Mouse (Mus musculus) CD4-positive, CD25-positive, alpha-beta regulatory T cell, adult 2 months (primary cell): ENCODE data around the gene Snap91.

Source experiments
- DNase-seq: peaks from one replicate; pipeline ENCODE4 v3.0.0-alpha.2; 2012; ENCODE audit warnings: low read depth, low spot score

The Snap91 gene

GRCm38 (mm10) chr9:86880113-86880972 lies at the start of gene Snap91:
Gene Snap91 (minus strand): TSS chr9:86880654.
- DNase-seq = no peak

GRCm38 (mm10) chr9:86926519-86926918 lies 46.1 kb upstream of the Snap91 start:
- DNase-seq = no peak

DNA sequence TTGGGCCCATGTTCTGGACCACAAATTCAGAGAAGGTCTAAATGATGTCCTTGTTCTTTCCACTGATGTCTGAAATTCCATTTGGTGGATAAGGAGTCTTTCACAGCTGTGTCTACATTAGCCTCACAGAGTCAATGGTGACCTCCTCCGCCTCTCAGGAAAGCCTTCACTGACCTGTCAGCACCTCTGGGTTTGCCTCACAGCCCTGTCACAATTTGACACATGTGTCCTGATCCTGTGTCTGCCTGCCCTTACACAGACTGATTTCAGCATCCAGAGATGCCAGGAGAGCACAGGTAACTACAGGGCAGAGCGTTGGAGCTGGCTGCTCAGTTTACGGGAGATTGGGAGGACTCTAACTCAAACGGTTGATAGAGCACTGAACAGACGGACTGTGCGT lies 45.2 kb upstream of the Snap91 start:
- DNase-seq = no peak

DNA sequence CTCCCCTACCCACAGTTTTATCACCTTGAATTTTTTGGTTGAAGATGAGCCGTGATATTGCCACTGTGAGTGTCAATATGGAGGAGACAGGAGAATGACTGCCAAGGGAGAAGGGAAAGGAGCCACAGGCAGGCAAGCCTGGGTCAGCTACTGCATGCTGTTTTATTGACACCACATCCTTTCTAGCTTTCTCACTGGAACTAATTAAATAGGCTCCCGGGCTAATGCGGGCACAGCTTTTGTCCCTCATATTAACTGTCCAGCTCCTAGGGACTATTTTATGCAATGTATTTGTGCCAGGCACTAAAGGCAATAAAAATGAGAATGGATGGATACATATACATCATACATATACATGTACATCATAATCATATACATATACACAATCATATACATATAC lies 42.0 kb upstream of the Snap91 start:
- no peak for DNase-seq

- DNase-seq = no peak
Measured at GRCm38 (mm10) chr9:86916543-86916942, 36.1 kb upstream of the Snap91 start.

- DNase-seq = no peak
Measured at GRCm38 (mm10) chr9:86899502-86900199, 19.2 kb upstream of the Snap91 start.

DNA sequence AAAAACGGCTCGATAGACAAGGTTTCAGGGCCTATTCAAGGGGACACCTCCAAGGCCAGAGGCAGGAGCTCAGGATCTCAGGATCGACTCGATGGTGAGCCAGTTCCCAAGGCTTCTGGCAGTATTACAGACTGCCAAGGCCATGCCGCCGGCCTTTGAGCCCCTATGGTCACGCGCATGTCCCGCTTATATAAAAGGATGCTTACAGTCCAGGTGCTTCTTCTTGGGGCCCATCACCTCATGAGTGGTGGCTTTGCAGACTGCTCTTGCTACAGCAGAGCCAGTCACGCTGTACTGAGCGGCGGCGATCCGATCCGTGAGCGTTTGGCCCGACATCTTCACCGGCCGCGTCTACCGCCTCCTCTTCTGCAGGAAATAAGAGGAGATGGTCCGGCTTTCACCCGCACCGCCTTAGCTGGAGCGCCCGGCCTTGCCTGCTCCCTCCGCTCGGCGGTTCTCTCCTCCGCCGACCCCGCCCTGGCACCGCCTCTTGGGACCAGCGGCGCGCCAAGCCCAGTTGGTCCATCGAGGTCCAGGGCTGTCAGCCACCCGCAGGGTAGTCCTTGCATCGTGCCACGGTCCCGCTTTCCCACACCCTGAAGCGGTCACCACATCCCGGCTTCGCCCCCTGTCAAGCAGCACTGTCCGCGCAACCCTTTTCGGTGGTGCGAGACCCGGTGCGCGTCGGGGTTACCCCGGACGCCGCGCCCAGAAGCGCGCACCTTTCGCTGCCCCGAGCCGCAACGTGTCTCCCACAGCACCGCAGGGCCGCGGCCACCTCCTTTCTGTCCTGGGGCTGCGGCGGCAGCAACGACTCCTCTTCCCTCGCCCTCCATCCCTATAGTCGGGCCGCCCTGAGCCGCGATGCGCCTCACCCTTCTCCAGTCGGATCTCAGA lies 990 bp downstream of the Snap91 start:
- DNase-seq = no peak

DNA sequence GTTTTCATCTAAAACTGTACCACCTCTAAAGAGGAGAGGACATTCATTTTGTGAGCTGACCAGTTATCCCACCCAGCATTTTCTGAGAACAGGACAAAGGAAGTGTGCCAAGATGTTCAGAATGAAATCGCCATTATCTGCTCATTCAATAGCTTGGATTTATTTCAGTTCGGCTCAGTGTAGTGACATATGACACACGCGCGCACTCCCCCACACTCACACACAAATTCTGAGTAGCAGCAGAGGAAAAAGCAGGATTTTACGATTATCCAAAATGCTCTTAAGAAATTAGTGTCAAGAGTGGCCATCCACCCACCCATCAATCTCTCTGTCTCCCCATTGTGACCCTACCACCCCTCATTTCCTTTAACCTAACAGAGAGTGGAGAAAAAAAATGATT lies 1.7 kb downstream of the Snap91 start:
- no peak for DNase-seq

- no peak for DNase-seq
Measured at GRCm38 (mm10) chr9:86873681-86874080, 6.8 kb downstream of the Snap91 start.

DNA sequence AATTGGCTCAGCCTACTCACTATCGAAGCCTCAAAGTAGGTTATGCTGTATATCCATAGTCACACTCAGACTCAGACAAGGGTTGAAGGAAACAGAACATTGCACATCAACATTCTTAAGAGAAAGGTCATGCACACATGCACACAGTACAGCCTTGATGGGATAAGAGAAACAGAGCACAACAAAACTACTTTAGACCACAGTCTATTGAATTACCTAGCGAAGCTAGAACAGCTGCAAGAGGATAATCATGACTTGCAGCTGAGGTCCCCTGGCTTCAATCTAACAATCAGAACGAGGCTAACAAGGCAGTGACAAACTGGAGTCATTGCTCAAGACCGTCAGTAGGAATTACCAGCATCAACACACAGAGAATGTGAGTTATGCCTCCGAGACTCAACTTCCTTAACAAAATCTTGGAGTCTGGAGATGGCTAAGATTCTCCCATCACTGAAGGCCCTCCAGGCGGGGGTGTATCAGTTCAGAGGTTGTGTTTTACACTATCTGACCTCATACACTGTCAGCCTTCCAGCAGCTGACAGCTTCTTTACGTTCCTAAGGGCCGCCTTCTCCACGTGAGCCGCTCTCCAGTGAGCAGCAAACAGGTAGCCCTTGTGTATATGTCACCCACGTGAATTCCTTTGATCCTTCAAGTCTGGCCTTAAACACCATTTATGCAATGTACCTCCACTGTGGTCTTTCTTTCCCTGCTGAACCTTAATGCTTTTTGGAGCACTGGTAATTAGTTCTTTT lies 10.7 kb downstream of the Snap91 start:
- no peak for DNase-seq

GRCm38 (mm10) chr9:86858101-86858500 lies 22.4 kb downstream of the Snap91 start:
- DNase-seq = no peak

DNA sequence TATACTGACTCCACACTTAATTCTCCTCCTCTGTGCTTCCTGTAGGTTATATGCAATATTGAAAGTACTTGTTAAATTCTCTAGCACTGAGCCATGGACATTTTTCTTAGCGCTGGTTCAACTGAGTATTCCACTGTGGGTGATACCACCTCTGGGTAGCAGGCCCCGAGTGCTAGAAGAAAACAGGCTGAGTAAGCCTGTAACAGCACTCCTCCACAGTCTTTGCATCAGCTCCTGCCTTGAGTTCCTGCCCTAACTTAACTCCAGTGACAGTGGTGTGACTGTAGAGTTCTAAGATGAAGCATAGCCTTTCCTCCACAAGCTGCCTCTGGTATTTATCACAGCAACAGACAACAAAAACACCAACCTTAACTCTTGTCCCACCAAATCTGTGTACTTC lies 22.8 kb downstream of the Snap91 start:
- no peak for DNase-seq

DNA sequence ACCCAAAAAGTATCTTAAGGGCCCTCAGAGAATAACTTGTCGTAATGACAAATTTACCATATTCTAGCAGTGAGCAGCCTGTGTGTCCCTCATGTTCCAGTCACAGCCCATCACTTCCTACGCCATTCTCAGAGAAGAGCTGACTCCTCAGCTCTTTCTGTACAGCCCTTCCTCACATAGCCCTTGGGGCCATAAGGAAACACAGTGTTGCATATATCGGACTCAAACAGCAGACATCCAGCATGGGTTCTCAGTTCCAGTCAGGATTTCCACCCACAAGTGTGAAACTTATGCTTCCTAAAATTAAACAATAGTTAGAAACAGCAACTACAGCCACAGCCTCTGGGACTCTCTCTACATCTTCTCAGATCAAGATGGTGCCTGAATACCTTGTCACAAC lies 27.6 kb downstream of the Snap91 start:
- DNase-seq = no peak

DNA sequence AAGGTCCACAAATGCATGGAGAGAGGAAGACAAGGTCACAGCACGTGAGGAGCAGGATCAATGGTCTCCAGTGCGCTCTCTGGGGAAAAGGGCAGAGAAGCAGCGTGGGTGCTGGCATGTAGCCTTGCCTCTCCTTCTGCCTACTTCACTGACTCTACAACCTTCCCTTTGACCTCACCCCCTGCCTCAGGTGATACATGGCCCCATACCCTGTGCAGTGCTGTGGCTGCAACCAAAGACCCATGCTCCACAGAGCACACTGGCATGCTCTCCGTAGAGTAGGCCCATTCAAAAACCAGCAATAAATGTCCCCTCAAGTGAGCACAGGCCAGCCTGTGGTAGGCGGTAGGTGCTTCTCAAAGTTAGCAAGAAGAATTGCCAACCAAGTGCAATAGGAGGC lies 28.8 kb downstream of the Snap91 start:
- no peak for DNase-seq

DNA sequence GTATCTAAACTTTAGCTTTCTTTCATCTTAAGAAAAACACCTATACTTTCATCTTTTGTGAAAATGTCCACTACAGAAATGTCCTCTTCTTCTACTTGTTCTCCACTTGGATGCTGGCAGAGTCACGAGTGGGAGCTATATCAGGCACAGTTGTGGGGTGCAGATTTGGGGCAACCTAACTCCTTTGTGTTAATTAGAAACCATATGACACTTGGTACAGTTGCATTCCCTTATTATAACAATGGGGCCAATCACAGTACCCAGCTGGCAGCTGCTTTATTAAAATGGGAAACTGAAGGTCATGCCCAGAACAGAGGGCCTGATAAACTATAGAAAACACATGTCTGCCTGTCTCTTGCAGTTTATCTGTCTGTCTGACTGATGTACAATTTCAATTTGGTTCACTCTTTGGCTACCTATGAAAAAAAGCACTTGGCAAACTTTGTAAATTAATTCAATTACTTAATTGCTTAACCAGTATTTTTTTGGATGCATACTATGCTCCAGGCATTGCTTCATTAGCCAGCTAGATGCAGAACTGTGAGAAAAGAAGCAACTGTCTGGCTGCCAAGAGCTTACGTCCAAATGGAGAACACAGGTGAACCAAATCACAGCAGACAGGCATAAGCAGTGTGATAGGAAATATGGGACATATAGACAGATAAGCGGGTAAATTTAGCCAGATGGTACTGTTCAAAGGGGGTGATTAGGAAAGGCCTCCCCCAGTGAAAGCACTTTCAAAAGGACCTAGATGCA lies 29.8 kb downstream of the Snap91 start:
- no peak for DNase-seq

- no peak for DNase-seq
Measured at GRCm38 (mm10) chr9:86843747-86844353, 36.6 kb downstream of the Snap91 start.

DNA sequence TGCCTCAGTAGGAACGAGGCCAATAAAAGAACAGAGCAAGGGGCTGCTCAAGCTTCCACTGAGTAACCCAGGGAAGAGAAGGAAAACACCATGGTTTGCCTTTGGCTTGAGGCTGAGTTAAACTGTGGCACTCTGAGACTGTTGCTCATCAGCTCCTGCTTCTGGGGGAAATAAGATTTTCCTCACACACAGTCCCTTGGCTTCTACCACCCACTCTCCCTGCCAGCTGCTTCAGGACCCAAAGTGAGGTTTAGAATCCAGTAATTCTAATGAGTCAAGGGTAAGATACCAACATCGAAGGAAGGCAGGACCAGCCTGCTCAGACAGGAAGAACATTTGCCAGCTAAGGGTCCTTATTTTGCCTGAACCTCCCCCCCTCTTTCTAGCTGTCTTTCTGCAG lies 50.7 kb downstream of the Snap91 start:
- DNase-seq = no peak

GRCm38 (mm10) chr9:86829034-86829433 lies 51.4 kb downstream of the Snap91 start:
- DNase-seq = no peak

DNA sequence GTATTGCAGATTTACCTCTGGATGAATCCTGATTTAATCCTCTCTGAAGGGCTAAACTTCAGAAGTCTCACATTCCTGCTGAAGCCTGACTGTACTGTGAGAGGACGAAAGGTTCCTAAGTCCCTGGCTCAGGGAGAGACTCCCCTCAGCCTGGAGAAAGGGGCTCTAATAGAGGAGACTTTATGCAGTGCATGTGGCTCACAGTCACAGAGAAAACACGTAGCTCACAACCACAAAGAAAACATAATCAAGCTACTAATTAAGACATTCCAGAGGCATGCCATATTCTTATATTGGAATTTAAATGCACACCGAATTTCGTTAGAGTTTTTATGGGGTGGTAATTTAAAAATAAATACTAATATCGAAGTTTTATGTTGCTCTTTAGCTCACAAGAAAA lies 61.1 kb downstream of the Snap91 start:
- no peak for DNase-seq

- no peak for DNase-seq
Measured at GRCm38 (mm10) chr9:86817673-86818072, 62.8 kb downstream of the Snap91 start.
